Mouse (Mus musculus) midbrain, embryonic 14.5 days (tissue): ENCODE measurements around the gene Pcbp2. TPM values are rescaled to one million over a fixed set of nuclear protein-coding genes. Genes with fewer than 3 reads are reported as not detected.

Source experiments
- ATAC-seq: fragments of 200-750 bp; cut with Nextera tagmentation; 2 replicates; pipeline ENCODE4 v1.8.0; 2017; ENCODE audit warnings: moderate number of reproducible peaks, moderate library complexity; ENCODE audit not compliant: low FRiP score, low TSS enrichment
- DNase-seq: peaks from one replicate; pipeline ENCODE4 v3.0.0-alpha.2; 2015
- H3K27ac ChIP-seq: fragments of 300-500 bp; sonication (generic); replicated peaks from 2 replicates; pipeline ENCODE4 v1.5.1; 2014; ENCODE audit warnings: mild to moderate bottlenecking, low read depth, low read length, moderate library complexity
- H3K27me3 ChIP-seq: fragments of 300-500 bp; sonication (generic); 2 replicates; pipeline ENCODE4 v1.6.1; 2014; ENCODE audit warnings: low read length, control low read depth, mixed read lengths; ENCODE audit not compliant: control insufficient read depth, insufficient read depth
- H3K36me3 ChIP-seq: fragments of 300-500 bp; sonication (generic); 2 replicates; pipeline ENCODE4 v1.6.1; 2014; ENCODE audit warnings: low read length, control low read depth; ENCODE audit not compliant: control insufficient read depth, insufficient read depth
- H3K4me1 ChIP-seq: fragments of 300-500 bp; sonication (generic); 2 replicates; pipeline ENCODE4 v1.6.1; 2014; ENCODE audit warnings: mild to moderate bottlenecking, antibody characterized with exemption, low read length, control low read depth; ENCODE audit not compliant: control insufficient read depth, insufficient read depth
- H3K4me2 ChIP-seq: fragments of 300-500 bp; sonication (generic); 2 replicates; pipeline ENCODE4 v1.6.1; 2014; ENCODE audit warnings: mild to moderate bottlenecking, low read length, moderate library complexity
- H3K4me3 ChIP-seq: fragments of 300-500 bp; sonication (generic); replicated peaks from 2 replicates; pipeline ENCODE4 v1.5.1; 2014; ENCODE audit warnings: low read depth, low read length
- H3K9ac ChIP-seq: fragments of 300-500 bp; sonication (generic); replicated peaks from 2 replicates; pipeline ENCODE4 v1.6.1; 2014; ENCODE audit warnings: mild to moderate bottlenecking, low read length, moderate library complexity
- H3K9me3 ChIP-seq: fragments of 300-500 bp; sonication (generic); 2 replicates; pipeline ENCODE4 v1.6.1; 2016; ENCODE audit warnings: low read length, control low read depth, mixed read lengths; ENCODE audit not compliant: control insufficient read depth
- WGBS: fragments of 180-500 bp; shearing (Covaris S2); extraction: QIAGEN DNeasy Blood & Tissue Kit; methylation state at CpG from one replicate; pipeline ENCODE4 v1.1.7; 2014; 5-methylcytosine and 5-hydroxymethylcytosine counted together
- polyA plus RNA-seq: library from polyadenylated mRNA; unstranded; fragments of >200 nt; fragmentation: Nextera tagmentation; extraction: Ambion mirVana; gene quantifications from 2 replicates; pipeline ENCODE4 v1.2.1, GENCODE M21; 2014

The Pcbp2 gene
- polyA plus RNA-seq, 1 experiment from 2014 or later = 187 TPM

- Histone ChIP-seq H3K4me3 (no peak overlapping the region), H3K36me3 (peaks cover 9% of the 10 kb centered on the region), H3K4me1 (peaks cover 61% of the 10 kb centered on the region), H3K9me3 (no peaks in the 10 kb centered on the region), H3K27me3 (no peaks in the 10 kb centered on the region), H3K4me2 (no peak overlapping the region; the same call in 1 of the 2 replicates), H3K27ac (peak overlapping the region; percentile 91), H3K9ac (no peak overlapping the region; the same call in 1 of the 2 replicates)
- ATAC-seq = no peak
- no peak for DNase-seq
- WGBS = 79% methylated on average over 3 of the region's 3 CpGs
These were observed 42.7 kb downstream of the Pcbp2 start for GRCm38 (mm10) chr15:102513004-102513403.

- H3K36me3 ChIP-seq = no peaks in the 10 kb centered on the region
- no peaks in the 10 kb centered on the region for H3K9me3 ChIP-seq
- peak overlapping the region; percentile 65 for H3K4me2 ChIP-seq
- WGBS = 91% methylated on average over 2 of the region's 2 CpGs
- ATAC-seq = no peak
- H3K4me1 ChIP-seq = peaks cover 57% of the 10 kb centered on the region
- peak overlapping the region; percentile 69 for H3K4me3 ChIP-seq
- H3K27ac ChIP-seq = no peak overlapping the region
- no peak for DNase-seq
- no peaks in the 10 kb centered on the region for H3K27me3 ChIP-seq
- H3K9ac ChIP-seq = no peak overlapping the region
These were observed 44.9 kb downstream of the Pcbp2 start for GRCm38 (mm10) chr15:102515261-102515660.

- Histone ChIP-seq H3K27ac (peak overlapping the region; percentile 99), H3K27me3 (no peaks in the 10 kb centered on the region), H3K4me1 (peaks cover 56% of the 10 kb centered on the region), H3K4me3 (peak overlapping the region; percentile 69), H3K4me2 (peak overlapping the region; percentile 65), H3K9ac (peak overlapping the region; percentile 91), H3K36me3 (no peaks in the 10 kb centered on the region), H3K9me3 (no peaks in the 10 kb centered on the region)
- ATAC-seq (no peak), DNase-seq (no peak)
- WGBS = 42% methylated on average over 4 of the region's 4 CpGs
These were observed 45.5 kb downstream of the Pcbp2 start for GRCm38 (mm10) chr15:102515791-102516190.

GRCm38 (mm10) chr15:102516293-102516692, 46.0 kb downstream of the Pcbp2 start:
- H3K27me3 ChIP-seq = no peaks in the 10 kb centered on the region
- H3K4me2 ChIP-seq = peak overlapping the region; percentile 65
- ATAC-seq (no peak), DNase-seq (peak; percentile 64)
- H3K4me1 ChIP-seq = peaks cover 51% of the 10 kb centered on the region
- under 1% methylated on average over 11 of the region's 12 CpGs for WGBS
- no peaks in the 10 kb centered on the region for H3K9me3 ChIP-seq
- peaks cover under 1% of the 10 kb centered on the region for H3K36me3 ChIP-seq
- H3K4me3 ChIP-seq = peak overlapping the region; percentile 69
- peak overlapping the region; percentile 91 for H3K9ac ChIP-seq
- peak overlapping the region; percentile 99 for H3K27ac ChIP-seq

- DNase-seq (peak; percentile 87), ATAC-seq (peak; percentile 11; the same call in 1 of the 2 replicates)
- Histone ChIP-seq H3K4me2 (peak within 1 kb of the TSS; percentile 65), H3K4me3 (peak within 1 kb of the TSS; percentile 69), H3K9me3 (no peaks in the 10 kb centered on the region), H3K36me3 (peaks cover 6% of the 10 kb centered on the region), H3K4me1 (peaks cover 45% of the 10 kb centered on the region), H3K9ac (peak within 1 kb of the TSS; percentile 91), H3K27ac (peak within 1 kb of the TSS; percentile 99), H3K27me3 (no peaks in the 10 kb centered on the region)
- WGBS = under 1% methylated on average over 43 of the region's 43 CpGs
These were observed 46.5 kb downstream of the Pcbp2 start, which contains the start of gene Map3k12 for GRCm38 (mm10) chr15:102516728-102517404. Map3k12 (minus strand) TSS chr15:102517064.

GRCm38 (mm10) chr15:102517631-102517975, 47.3 kb downstream of the Pcbp2 start:
- DNase-seq (no peak), ATAC-seq (no peak)
- Histone ChIP-seq H3K4me1 (peaks cover 38% of the 10 kb centered on the region), H3K9ac (peak overlapping the region; percentile 91), H3K4me3 (peak overlapping the region; percentile 69), H3K27me3 (no peaks in the 10 kb centered on the region), H3K4me2 (peak overlapping the region; percentile 65), H3K36me3 (peaks cover 13% of the 10 kb centered on the region), H3K9me3 (no peaks in the 10 kb centered on the region), H3K27ac (peak overlapping the region; percentile 99)
- under 1% methylated on average over 10 of the region's 10 CpGs for WGBS

- WGBS = under 1% methylated on average over 60 of the region's 60 CpGs
- Histone ChIP-seq H3K4me2 (peak within 1 kb of the TSS; percentile 65), H3K27me3 (no peaks in the 10 kb centered on the region), H3K9ac (peak within 1 kb of the TSS; percentile 91), H3K9me3 (no peaks in the 10 kb centered on the region), H3K4me3 (peak within 1 kb of the TSS; percentile 69), H3K4me1 (peaks cover 32% of the 10 kb centered on the region), H3K27ac (peak within 1 kb of the TSS; percentile 99), H3K36me3 (peaks cover 15% of the 10 kb centered on the region)
- peak; percentile 100 for DNase-seq
- ATAC-seq = peak; percentile 91
These were observed 47.9 kb downstream of the Pcbp2 start, which contains the start of gene Tarbp2 for GRCm38 (mm10) chr15:102517976-102518858. Tarbp2 (plus strand) TSS chr15:102518192.

- Histone ChIP-seq H3K4me2 (peak overlapping the region; percentile 65), H3K4me1 (peaks cover 29% of the 10 kb centered on the region), H3K9me3 (no peaks in the 10 kb centered on the region), H3K27ac (peak overlapping the region; percentile 99), H3K27me3 (no peaks in the 10 kb centered on the region), H3K36me3 (peaks cover 19% of the 10 kb centered on the region), H3K4me3 (peak overlapping the region; percentile 69), H3K9ac (peak overlapping the region; percentile 86)
- ATAC-seq (no peak), DNase-seq (no peak)
- WGBS = 20% methylated on average over 9 of the region's 9 CpGs
These were observed 48.5 kb downstream of the Pcbp2 start for GRCm38 (mm10) chr15:102518859-102519201.
